Mouse (Mus musculus) frontal cortex, postnatal 36 days (tissue): ENCODE results near the gene Prdm2.

Source experiments
- DNase-seq, 2 experiments: peaks; one replicate each; pipeline ENCODE4 v3.0.0; 2022; ENCODE audit warnings: low spot score in 2 of 2

Prdm2 gene

GRCm38 (mm10) chr4:143212341-143213174, at the start of gene Prdm2:
Gene Prdm2 (minus strand): TSS chr4:143212995.
- peak; percentile 53 to 56 for DNase-seq

DNA sequence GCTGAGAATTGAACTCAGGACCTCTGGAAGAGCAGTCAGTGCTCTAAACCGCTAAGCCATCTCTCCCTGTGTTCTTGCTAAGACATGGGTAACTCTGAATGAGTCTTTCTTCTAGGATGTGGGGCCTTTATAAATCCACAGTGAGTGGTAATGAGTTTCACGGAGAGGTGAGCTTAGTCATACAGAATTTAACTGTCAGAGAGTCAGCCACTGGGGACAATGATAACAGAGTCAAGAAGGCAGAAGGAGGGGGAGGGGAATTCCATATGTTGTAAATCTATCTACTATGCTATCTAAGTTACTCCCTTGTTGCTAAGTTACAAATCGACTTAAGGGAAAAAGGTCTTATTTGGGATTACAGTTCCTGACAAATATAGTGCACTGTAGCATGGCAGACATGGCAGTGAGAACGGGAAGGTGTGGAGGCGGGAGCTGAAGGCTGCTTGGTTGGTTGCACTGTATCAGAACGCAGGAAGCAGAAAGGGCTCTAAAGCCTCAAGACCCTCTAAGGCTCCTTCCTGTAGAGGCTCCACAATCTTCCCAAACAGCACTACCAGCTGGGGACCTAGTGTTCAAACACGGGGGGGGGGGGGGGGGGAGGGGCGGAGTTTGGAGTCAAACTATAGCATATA, 47.0 kb upstream of the Prdm2 start:
- DNase-seq, result no peak

- DNase-seq, result peak in 1 of 2 experiments; percentile 47
Measured at GRCm38 (mm10) chr4:143258517-143258916, 45.7 kb upstream of the Prdm2 start.

DNA sequence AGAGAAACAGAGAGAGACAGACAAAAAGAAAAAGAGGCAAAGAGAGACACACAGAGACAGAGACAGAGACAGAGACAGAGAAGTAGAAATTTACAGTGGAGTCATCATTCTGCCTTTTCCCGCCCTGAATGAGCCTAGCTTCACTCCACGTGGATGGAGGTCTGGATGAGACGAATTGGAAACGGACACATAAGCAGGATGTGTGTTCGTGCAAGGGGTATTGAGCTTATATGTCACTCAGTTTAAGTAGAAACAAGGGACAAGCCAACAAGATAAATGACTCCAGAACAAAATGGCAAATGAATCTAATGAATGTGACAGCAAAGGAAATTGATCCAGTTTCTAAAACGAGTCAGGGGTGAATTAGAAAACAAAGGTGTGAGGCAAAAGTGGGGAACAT, 45.2 kb upstream of the Prdm2 start:
- DNase-seq, result no peak

DNA sequence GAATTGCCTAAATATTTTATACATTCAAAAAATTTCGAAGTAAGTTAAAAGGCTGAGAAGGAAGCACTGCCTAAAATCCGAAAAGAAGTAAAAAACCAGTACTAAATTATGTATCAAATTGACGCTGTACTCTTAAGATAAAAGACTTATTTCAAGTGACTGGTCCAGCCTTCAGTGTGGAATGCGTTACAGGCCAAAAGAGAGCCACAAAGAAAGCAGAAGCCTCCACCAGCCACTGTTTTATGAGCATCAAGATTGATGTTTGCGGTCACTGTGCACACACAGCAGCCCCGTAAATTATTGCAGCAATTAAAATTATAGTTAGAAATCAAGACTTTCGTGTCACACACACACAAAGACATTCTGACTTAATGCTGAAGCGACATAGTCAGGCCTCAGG, 42.7 kb upstream of the Prdm2 start:
- no peak for DNase-seq

DNA sequence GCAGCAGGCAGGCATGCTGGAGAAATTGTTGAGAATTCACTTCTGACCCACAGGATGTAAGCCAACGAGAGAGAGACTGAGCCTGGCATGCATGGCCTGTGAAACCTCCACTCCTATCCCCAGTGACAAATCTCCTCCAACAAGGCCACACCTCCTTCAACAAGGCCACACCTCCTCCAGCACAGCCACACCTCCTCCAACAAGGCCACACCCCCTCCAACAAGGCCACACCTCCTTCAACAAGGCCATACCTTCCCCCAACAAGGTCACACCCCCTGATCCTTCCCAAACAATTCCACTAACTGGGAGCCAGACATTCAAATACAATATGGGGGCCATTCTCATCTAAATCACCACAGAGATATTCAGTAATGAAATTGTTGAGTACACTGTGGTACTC, 40.6 kb upstream of the Prdm2 start:
- DNase-seq, result no peak

DNA sequence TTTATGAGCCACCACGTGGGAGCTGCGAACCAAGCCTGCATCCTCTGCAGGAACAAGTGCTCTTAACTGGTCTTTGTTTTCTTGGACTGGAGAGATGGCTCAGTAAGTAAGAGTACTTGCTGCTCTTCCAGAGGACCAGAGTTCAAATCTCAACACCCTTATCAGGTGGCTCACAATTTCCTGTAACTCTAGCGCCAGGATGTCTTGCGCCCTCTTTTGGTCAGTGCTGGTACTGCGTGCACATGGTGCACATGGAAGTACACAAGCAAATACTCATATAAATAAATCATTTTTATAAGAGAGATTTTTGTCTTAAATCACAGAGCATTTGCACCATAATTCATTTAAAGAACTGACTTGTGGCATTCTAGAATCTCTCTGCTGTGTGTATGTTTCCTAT, 35.3 kb upstream of the Prdm2 start:
- no peak for DNase-seq

- no peak for DNase-seq
Measured at GRCm38 (mm10) chr4:143241294-143241693, 28.5 kb upstream of the Prdm2 start.

DNA sequence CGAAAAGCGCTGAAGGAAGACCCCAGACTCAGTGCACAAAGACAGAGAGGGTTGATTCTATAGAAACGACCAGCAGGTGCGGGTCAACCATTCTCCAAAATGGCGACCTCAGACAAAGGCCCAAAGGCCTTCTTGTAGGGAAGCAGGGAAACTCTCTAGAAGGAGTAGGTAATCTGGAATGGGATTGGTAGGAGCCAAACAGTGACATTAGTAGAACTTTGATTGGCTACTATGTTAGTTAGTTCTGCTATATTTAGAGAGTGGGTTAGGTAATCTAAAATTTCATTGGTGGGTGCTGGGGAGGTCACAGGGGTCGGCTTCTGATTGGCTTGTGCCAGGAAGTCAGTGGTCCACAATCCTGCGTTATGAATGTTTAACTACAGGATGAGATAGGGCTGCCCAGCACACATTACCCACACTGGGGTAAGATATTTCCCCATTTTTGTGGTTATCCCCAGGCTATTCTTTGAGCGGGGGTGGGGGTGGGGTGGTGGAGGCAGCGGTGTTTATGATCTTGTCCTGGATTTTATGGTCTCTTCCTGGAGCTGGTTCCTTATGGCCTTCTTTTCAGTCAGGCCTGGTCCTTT, 26.9 kb upstream of the Prdm2 start:
- no peak for DNase-seq

GRCm38 (mm10) chr4:143239117-143239516, 26.3 kb upstream of the Prdm2 start:
- no peak for DNase-seq

DNA sequence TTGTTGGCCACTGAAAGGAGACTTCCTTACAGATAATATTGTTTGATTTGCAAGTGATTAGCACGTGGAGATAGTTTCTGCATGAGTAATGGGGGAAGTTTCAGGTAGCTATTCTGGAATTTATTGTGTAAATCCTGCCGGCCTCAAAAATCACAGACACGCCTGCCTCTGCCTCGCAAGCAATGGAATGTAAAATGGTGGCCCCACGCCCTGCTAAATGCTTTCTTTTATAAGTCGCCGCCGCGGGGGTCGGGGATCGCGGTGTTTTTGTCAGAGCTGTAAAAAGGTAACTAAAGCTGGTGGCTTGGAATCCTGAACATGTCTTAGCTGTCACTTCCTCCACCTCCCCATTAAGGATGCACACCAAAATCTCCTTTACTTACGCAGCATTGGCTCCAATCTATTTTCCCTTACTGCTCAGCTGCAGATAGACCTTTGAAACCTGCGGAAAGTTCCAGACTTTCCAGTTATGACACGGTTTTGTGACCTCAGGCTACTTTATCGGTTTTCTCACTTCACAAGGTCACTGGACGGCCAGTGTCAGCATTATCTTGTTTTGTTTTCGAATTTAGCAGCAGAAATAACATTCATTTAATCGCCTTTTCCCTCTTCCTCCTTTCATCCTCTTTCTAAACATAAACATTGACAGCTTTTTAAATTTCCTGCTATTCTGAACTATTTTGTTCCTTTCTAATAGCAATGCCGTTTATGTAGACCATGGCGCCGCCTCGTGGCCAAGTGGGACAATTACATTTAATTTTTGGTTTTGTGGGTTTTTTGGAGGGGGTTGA, 25.6 kb upstream of the Prdm2 start:
- peak; percentile 28 to 38 for DNase-seq

DNA sequence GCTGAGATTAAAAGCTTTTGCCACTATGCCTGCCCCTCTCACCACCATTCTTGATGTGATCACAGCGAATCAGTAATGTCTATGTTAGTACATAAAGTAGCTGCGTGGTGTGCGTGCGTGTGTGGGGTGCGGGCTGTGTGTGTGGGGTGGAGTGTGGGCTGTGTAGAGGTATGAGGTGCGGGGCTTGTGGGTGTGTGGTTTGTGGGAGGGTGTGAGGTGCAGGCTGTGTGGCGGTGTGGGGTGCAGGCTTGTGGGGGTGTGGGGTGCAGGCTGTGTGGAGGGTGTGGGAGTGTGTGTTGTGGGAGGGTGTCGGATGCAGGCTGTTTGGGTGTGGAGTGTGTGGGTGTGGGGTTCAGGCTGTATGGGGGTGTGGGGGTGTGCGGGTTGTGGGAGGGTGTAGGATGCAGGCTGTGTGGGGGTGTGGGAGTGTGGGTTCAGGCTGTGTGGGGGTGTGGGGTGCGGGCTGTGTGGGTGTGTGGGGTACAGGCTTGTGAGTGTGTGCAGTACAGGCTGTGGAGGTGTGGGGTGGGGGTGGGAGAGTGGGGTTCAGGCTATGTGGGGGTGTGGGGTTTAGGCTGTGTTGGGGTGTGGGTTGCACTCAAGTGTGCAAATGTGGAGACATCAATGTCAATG, 19.1 kb upstream of the Prdm2 start:
- DNase-seq, result no peak

DNA sequence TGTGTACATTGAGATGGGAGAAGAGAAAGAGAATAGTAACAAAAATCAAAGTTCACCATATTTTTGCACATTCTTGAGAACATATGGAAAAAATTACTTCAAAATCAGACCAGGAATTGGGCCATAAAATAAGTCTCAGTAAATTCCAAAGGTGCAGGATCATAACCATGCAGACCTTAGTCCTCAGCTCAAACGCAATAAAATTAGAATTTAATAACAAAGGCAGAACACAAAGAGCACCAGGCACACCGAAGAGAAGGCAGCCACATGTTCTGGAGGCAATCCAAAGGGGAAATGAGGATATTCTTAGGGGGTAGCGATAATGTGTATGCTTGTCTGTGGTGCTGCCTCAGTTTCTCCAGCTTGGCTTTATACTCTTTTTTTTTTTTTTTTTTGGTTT, 18.3 kb upstream of the Prdm2 start:
- DNase-seq, result no peak

DNA sequence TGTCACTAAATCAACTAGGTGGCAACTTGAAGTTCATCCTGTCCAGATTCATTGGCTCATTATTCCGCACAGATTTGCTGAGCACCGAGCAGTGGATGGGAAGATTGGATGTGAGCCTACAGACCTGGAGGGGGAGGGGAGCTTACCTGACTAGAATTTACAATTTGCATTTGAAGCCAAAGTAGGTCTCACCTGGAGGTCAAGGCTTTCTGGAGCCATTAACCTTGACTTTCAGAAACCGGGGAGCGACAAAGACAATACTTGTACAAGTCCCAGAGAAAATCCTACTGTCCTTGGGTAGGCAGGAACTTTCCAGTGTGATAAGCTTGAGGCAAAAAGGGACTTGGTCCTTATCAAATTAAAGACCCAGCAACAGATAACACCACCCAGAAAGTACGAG, 15.2 kb upstream of the Prdm2 start:
- no peak for DNase-seq

GRCm38 (mm10) chr4:143225886-143226285, 13.1 kb upstream of the Prdm2 start:
- no peak for DNase-seq

DNA sequence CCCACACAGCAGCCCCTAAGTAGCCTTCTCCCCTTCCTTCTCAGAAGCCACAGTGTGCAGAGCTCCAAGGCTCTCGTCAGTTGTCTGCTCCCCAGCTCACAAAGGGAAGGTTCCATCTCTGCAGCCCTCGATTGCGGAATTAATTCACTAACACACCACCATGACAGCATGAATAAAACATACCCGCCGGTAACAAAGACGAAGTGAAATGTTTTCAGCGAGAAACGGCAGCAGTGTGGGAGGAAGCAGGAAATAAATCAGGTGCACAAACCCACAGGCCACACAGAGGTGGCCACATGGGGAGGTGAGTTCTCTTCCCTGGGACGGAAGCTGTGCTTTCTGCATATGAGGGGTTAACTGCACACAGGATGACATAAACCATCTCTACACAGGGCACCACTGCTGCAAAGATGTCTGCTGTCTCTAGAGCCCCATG, 6.5 kb upstream of the Prdm2 start:
- no peak for DNase-seq

GRCm38 (mm10) chr4:143218858-143219257, 6.1 kb upstream of the Prdm2 start:
- DNase-seq, result no peak

- DNase-seq, result no peak
Measured at GRCm38 (mm10) chr4:143217189-143217588, 4.4 kb upstream of the Prdm2 start.

GRCm38 (mm10) chr4:143214221-143214797, 1.5 kb upstream of the Prdm2 start:
- DNase-seq, result no peak

DNA sequence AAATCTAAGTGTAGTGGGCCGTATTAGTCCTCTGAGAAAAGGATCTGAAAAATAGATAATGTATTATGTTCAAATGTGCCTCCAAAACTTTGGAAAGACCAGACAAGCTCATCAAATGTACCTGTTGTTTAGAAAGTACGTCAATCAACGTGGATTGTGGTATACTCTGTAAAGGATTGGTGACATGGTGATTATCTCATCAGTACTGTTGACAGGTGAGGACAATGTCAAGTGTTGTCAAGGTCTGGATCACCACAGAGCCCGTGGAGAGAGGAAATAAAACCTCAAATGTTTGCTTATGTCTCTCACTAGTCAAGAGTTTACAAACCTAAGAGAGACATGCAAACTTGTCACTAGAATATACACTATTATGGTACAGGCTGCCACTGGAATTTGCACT, 776 bp upstream of the Prdm2 start:
- no peak for DNase-seq

DNA sequence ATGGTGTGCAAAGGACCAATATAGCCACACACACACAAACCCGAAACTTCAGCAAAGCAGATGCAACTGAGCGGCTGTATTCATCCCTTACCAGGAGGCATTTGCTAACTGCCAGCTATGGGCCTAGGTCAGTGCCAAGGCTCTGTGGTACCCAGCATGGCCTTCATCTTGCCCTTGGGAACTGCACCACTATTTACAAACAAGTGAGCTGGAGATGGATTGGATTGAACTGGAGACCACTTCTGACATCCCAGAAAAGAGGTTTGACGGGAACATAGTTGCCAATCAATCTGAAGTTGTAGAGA, 332 bp upstream of the Prdm2 start:
- no peak for DNase-seq
